ENCODE assay signal across 27 mouse cellular contexts in the genomic region with DNA sequence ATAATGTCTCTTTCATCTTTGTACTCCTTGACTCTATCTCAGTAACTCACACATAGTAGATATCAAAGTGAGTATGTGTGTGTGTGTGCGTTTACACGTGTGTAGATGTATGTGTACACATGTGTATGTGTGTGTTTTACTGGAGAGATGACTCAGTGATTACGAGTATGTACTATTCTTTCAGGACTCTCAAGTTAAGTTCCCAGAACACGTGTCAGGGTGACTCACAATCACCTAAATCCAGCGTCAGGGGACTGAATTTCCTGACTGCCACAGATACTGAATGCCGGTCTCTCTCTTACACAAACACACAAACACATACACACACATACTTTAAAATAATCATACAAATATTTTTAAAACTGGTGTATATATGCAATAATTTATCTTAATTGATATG. TPM values are rescaled to one million over a fixed set of nuclear protein-coding genes. Genes with fewer than 3 reads are reported as not detected.
DNase-seq lines count a peak whose midpoint lies in the region; ATAC-seq and TF ChIP-seq lines count a peak whose summit lies in the region.
"Had no signal": no experiment of that assay in that cellular context is flagged by ENCODE, and none has a peak within 500 bp of the region (broad histone marks: within the 10 kb centered on the region; RNA-seq: fewer than 3 reads in every experiment).

No protein-coding gene starts in this region.

- H3K36me3 ChIP-seq in heart, adult 2 months (ENCODE audit: control insufficient read depth, insufficient read depth, low read length) = no peaks in the 10 kb centered on the region
- H3K36me3 ChIP-seq in limb, embryonic 15.5 days = no peaks in the 10 kb centered on the region
- H3K36me3 ChIP-seq: heart, embryonic 10.5 days; heart, embryonic 15.5 days; hindbrain, embryonic 12.5 days; intestine, embryonic 15.5 days; liver, embryonic 12.5 days; neural tube, embryonic 13.5 days had no signal

- H3K4me1 ChIP-seq in heart, adult 2 months (ENCODE audit: control insufficient read depth, insufficient read depth, low read length) = peaks cover 5% of the 10 kb centered on the region
- H3K4me1 ChIP-seq in limb, embryonic 15.5 days = peaks cover 18% of the 10 kb centered on the region
- H3K4me1 ChIP-seq: forebrain, embryonic 13.5 days; liver, embryonic 12.5 days; neural tube, embryonic 13.5 days had no signal

- WGBS in heart, adult 2 months = 48% methylated on average over 6 of the region's 6 CpGs
- 74% methylated on average over 6 of the region's 6 CpGs for WGBS in limb, embryonic 15.5 days

- POLR2A ChIA-PET in Patski (lab: Charles Lee) = no interaction called here

- no peaks in the 10 kb centered on the region for H3K9me3 ChIP-seq in limb, embryonic 15.5 days
- H3K9me3 ChIP-seq: forebrain, embryonic 13.5 days; heart, embryonic 10.5 days; heart, embryonic 15.5 days; hindbrain, embryonic 12.5 days; intestine, embryonic 15.5 days; liver, embryonic 12.5 days; neural tube, embryonic 13.5 days had no signal

- H3K79me2 ChIP-seq in heart, adult 2 months (replicated peaks; ENCODE audit: control insufficient read depth, insufficient read depth, low read length) = no peaks in the 10 kb centered on the region

- H3K4me2 ChIP-seq in limb, embryonic 15.5 days = no peak overlapping the region
- H3K4me2 ChIP-seq: forebrain, embryonic 13.5 days; heart, embryonic 15.5 days; hindbrain, embryonic 12.5 days; liver, embryonic 12.5 days; midbrain, embryonic 11.5 days; neural tube, embryonic 13.5 days had no signal

- TF ChIP-seq EP300 in heart, adult 2 months (IDR thresholded peaks at IDR 0.05; ENCODE audit: insufficient read depth, low read depth, low read length) = no peak

- no peak overlapping the region for H3K9ac ChIP-seq in heart, adult 2 months (ENCODE audit: low read depth, low read length)
- no peak overlapping the region for H3K9ac ChIP-seq in limb, embryonic 15.5 days
- H3K9ac ChIP-seq: forebrain, embryonic 13.5 days; heart, embryonic 15.5 days; hindbrain, embryonic 12.5 days; intestine, embryonic 15.5 days; liver, embryonic 12.5 days; liver, postnatal 0 days; neural tube, embryonic 13.5 days had no signal

- no peak for DNase-seq in heart, adult 2 months
- DNase-seq in heart, adult 9 months (ENCODE audit: low spot score in 2 of 2) = no peak
- DNase-seq in 416B (ENCODE audit: low read depth) = peak; percentile 3
- DNase-seq in Patski (ENCODE audit: low read depth, low spot score) = no peak
- DNase-seq in yolk sac, embryonic 10.5 days (ENCODE audit: low spot score) = no peak
- DNase-seq in gastrocnemius, postnatal 4 days (ENCODE audit: low spot score in 2 of 2) = no peak
- DNase-seq: adrenal gland, adult 2 months; adrenal gland, postnatal 36 days; cerebellum, adult 2 months; cerebellum, postnatal 25 days; liver, postnatal 0 days; thymus, adult 18-20 months; thymus, postnatal 25 days had no signal

- no peak for TF ChIP-seq CTCF in heart, adult 2 months (IDR thresholded peaks at IDR 0.05)
- no peak for TF ChIP-seq CTCF in Patski (IDR thresholded peaks at IDR 0.05)

- CTCF ChIA-PET in Patski (lab: Charles Lee) = interaction anchor here (1.4 kb wide), 1 partner anchor 23 kb away, joined by 4 read pairs; no protein-coding TSS in a partner anchor

- no peak for TF ChIP-seq POLR2A in heart, adult 2 months (IDR thresholded peaks at IDR 0.05; ENCODE audit: insufficient read depth, low read depth, low read length)

- 0 out of 2 replicates have a peak overlapping the region, but pooled peaks have one; percentile 20 for H3K27ac ChIP-seq in heart, adult 2 months
- peak overlapping the region; percentile 80 for H3K27ac ChIP-seq in limb, embryonic 15.5 days
- H3K27ac ChIP-seq: forebrain, embryonic 13.5 days; heart, embryonic 10.5 days; heart, embryonic 15.5 days; hindbrain, embryonic 12.5 days; hindbrain, postnatal 0 days; kidney, postnatal 0 days; liver, embryonic 12.5 days; neural tube, embryonic 13.5 days had no signal

- peak; percentile 38 for ATAC-seq in Patski
- ATAC-seq in limb, embryonic 15.5 days (ENCODE audit: insufficient number of reproducible peaks, low FRiP score, low TSS enrichment, low read depth) = no peak
- ATAC-seq: activated CD4-positive, CD25-positive, alpha-beta regulatory T cell, adult 4 months; forebrain, embryonic 13.5 days; hindbrain, postnatal 0 days; liver, embryonic 12.5 days; liver, postnatal 0 days had no signal

- H3K27me3 ChIP-seq in heart, adult 2 months (ENCODE audit: control insufficient read depth, insufficient read depth, low read length) = no peaks in the 10 kb centered on the region
- no peaks in the 10 kb centered on the region for H3K27me3 ChIP-seq in Patski
- H3K27me3 ChIP-seq in limb, embryonic 15.5 days = no peaks in the 10 kb centered on the region
- H3K27me3 ChIP-seq: forebrain, embryonic 13.5 days; heart, embryonic 15.5 days; hindbrain, embryonic 12.5 days; intestine, embryonic 15.5 days; liver, embryonic 12.5 days; neural tube, embryonic 13.5 days had no signal

- H3K4me3 ChIP-seq in heart, adult 2 months = no peak overlapping the region
- no peak overlapping the region for H3K4me3 ChIP-seq in limb, embryonic 15.5 days
- H3K4me3 ChIP-seq: forebrain, embryonic 13.5 days; heart, embryonic 10.5 days; heart, embryonic 15.5 days; hindbrain, embryonic 12.5 days; intestine, embryonic 15.5 days; liver, embryonic 12.5 days; neural tube, embryonic 13.5 days had no signal

- intact Hi-C loops in heart, adult 2 months (cut with DNase I) = no loop called here

- in situ Hi-C loops in Patski (cut with MboI; ENCODE audit: low pct_unique_long_range_greater_than_20kb) = no loop called here

RNA-seq across cellular contexts. Expression of gene Ankrd55, which starts 52.5 kb away (rescaled TPM):
- total RNA-seq in heart, adult 2 months (2021) = 1 to 10 TPM in 1 of 2 experiments, under 1 TPM in 1; 0.57 to 1.6 TPM
- polyA plus RNA-seq in heart, adult 2 months (2012; rRNA removed) = 0.23 and 0.64 TPM in 2 replicates
- 1.2 TPM for polyA plus RNA-seq in Patski (2021)
- polyA plus RNA-seq in limb, embryonic 15.5 days (2015; fragmentation: Nextera tagmentation; extraction: Ambion mirVana) = 0.89 and 1.00 TPM in 2 replicates
- under 1 TPM; 0.10 to 0.44 TPM for total RNA-seq in gastrocnemius, postnatal 4 days (2021)
- total RNA-seq: gastrocnemius, postnatal 36 days; MEL had no signal
- polyA plus RNA-seq: heart, embryonic 10.5 days had no signal
